Mouse (Mus musculus) testis, adult 2 months (tissue): ENCODE data around the gene Spats2.

Experiments
- CTCF ChIP-seq: fragments of 200-500 bp; IDR thresholded peaks from 2 replicates; pipeline ENCODE4 v1.5.1; 2012; ENCODE audit warnings: low read depth, mild to moderate bottlenecking, inconsistent platforms, low read length, moderate library complexity; ENCODE audit not compliant: control insufficient read depth, insufficient read depth, insufficient replicate concordance
- POLR2A ChIP-seq: fragments of 200-500 bp; IDR thresholded peaks from 2 replicates; pipeline ENCODE4 v1.6.1; 2012; ENCODE audit warnings: low read depth, mild to moderate bottlenecking, inconsistent platforms, low read length, moderate library complexity; ENCODE audit not compliant: control insufficient read depth

GRCm38 (mm10) chr15:99242045-99242444 lies 116.3 kb downstream of the Spats2 start:
- no peak for TF ChIP-seq CTCF
- no peak for TF ChIP-seq POLR2A
